Mouse (Mus musculus) intestine, embryonic 15.5 days (tissue): ENCODE results near the gene Surf4. TPM values are rescaled to one million over a fixed set of nuclear protein-coding genes. Genes with fewer than 3 reads are reported as not detected.

Experiments
- ATAC-seq: fragments of 200-750 bp; cut with Nextera tagmentation; 2 replicates; pipeline ENCODE4 v1.8.0; 2017; ENCODE audit warnings: moderate TSS enrichment, moderate library complexity
- H3K27ac ChIP-seq: fragments of 300-500 bp; sonication (generic); 2 replicates; pipeline ENCODE4 v1.5.1; 2015; ENCODE audit warnings: mild to moderate bottlenecking, inconsistent platforms
- H3K27me3 ChIP-seq: fragments of 300-500 bp; sonication (generic); replicated peaks from 2 replicates; pipeline ENCODE4 v1.6.1; 2015; ENCODE audit warnings: inconsistent platforms
- H3K36me3 ChIP-seq: fragments of 300-500 bp; sonication (generic); 2 replicates; pipeline ENCODE4 v1.6.1; 2015; ENCODE audit warnings: inconsistent platforms
- H3K4me1 ChIP-seq: fragments of 300-500 bp; sonication (generic); replicated peaks from 2 replicates; pipeline ENCODE4 v1.6.1; 2015; ENCODE audit warnings: inconsistent platforms
- H3K4me2 ChIP-seq: fragments of 300-500 bp; sonication (generic); replicated peaks from 2 replicates; pipeline ENCODE4 v1.6.1; 2015; ENCODE audit warnings: mild to moderate bottlenecking, inconsistent platforms
- H3K4me3 ChIP-seq: fragments of 300-500 bp; sonication (generic); replicated peaks from 2 replicates; pipeline ENCODE4 v1.5.1; 2015; ENCODE audit warnings: inconsistent platforms
- H3K9ac ChIP-seq: fragments of 300-500 bp; sonication (generic); 2 replicates; pipeline ENCODE4 v1.6.1; 2015; ENCODE audit warnings: inconsistent platforms
- H3K9me3 ChIP-seq: fragments of 300-500 bp; sonication (generic); 2 replicates; pipeline ENCODE4 v1.6.1; 2016; ENCODE audit warnings: inconsistent platforms
- WGBS: fragments of 180-500 bp; shearing (Covaris S2); methylation state at CpG from one replicate; pipeline ENCODE4 v1.1.7; 2015; 5-methylcytosine and 5-hydroxymethylcytosine counted together
- polyA plus RNA-seq: library from polyadenylated mRNA; unstranded; fragments of >200 nt; fragmentation: Nextera tagmentation; extraction: Ambion mirVana; gene quantifications from 2 replicates; pipeline ENCODE4 v1.2.1, GENCODE M21; 2015

Surf4 gene
- polyA plus RNA-seq = 241 and 252 TPM in 2 replicates

- Histone ChIP-seq H3K27ac (peak within 1 kb of the TSS; percentile 94), H3K4me2 (peak within 1 kb of the TSS; percentile 72), H3K4me3 (peak within 1 kb of the TSS; percentile 81), H3K4me1 (peaks cover 19% of the 10 kb centered on the region), H3K9ac (peak within 1 kb of the TSS; percentile 93), H3K36me3 (peaks cover 15% of the 10 kb centered on the region), H3K27me3 (no peaks in the 10 kb centered on the region), H3K9me3 (no peaks in the 10 kb centered on the region)
- ATAC-seq = peak; percentile 96
- under 1% methylated on average over 62 of the region's 70 CpGs for WGBS
Observed at GRCm38 (mm10) chr2:26933304-26934055, at the start of gene Surf4, which contains the start of gene Stkld1. Gene Surf4 (minus strand): TSS chr2:26933928. Gene Stkld1 (plus strand): TSS chr2:26934047.

- Histone ChIP-seq H3K4me2 (no peak overlapping the region), H3K36me3 (no peaks in the 10 kb centered on the region), H3K4me3 (no peak overlapping the region), H3K27me3 (no peaks in the 10 kb centered on the region), H3K4me1 (no peaks in the 10 kb centered on the region), H3K9ac (no peak overlapping the region), H3K9me3 (no peaks in the 10 kb centered on the region), H3K27ac (no peak overlapping the region)
- no peak for ATAC-seq
- 65% methylated on average over 1 of the region's 1 CpGs for WGBS
Observed at GRCm38 (mm10) chr2:26980361-26980760, 46.6 kb upstream of the Surf4 start.

GRCm38 (mm10) chr2:26973960-26974359 is 40.2 kb upstream of the Surf4 start:
- Histone ChIP-seq H3K27me3 (no peaks in the 10 kb centered on the region), H3K4me1 (0 out of 2 replicates have a peak, but pooled peaks cover 7% of the 10 kb centered on the region)

GRCm38 (mm10) chr2:26973116-26973515 is 39.4 kb upstream of the Surf4 start, which contains the start of gene Adamts13:
Gene Adamts13 (plus strand): TSS chr2:26973416.
- H3K4me3 ChIP-seq = no peak within 1 kb of the TSS
- no peaks in the 10 kb centered on the region for H3K9me3 ChIP-seq
- whole genome bisulfite sequencing = 42% methylated on average over 3 of the region's 3 CpGs
- H3K4me2 ChIP-seq = no peak within 1 kb of the TSS
- no peaks in the 10 kb centered on the region for H3K36me3 ChIP-seq
- 0 out of 2 replicates have a peak, but pooled peaks cover 7% of the 10 kb centered on the region for H3K4me1 ChIP-seq
- no peak for ATAC-seq
- H3K27ac ChIP-seq = peak within 1 kb of the TSS; percentile 13; the same call in 1 of the 2 replicates
- no peak within 1 kb of the TSS for H3K9ac ChIP-seq
- no peaks in the 10 kb centered on the region for H3K27me3 ChIP-seq

More at GRCm38 (mm10) chr2:26973960-26974359, 40.2 kb upstream of the Surf4 start:
- Histone ChIP-seq H3K27ac (no peak overlapping the region), H3K9me3 (no peaks in the 10 kb centered on the region), H3K4me3 (no peak overlapping the region), H3K4me2 (no peak overlapping the region), H3K9ac (no peak overlapping the region), H3K36me3 (no peaks in the 10 kb centered on the region)
- WGBS = 30% methylated on average over 4 of the region's 4 CpGs
- ATAC-seq = no peak

GRCm38 (mm10) chr2:26967262-26967661 is 33.5 kb upstream of the Surf4 start:
- Histone ChIP-seq H3K4me2 (no peak overlapping the region), H3K27ac (no peak overlapping the region), H3K36me3 (no peaks in the 10 kb centered on the region), H3K9ac (no peak overlapping the region), H3K9me3 (no peaks in the 10 kb centered on the region), H3K4me3 (no peak overlapping the region), H3K4me1 (peaks cover 12% of the 10 kb centered on the region), H3K27me3 (no peaks in the 10 kb centered on the region)
- no peak for ATAC-seq
- 75% methylated on average over 2 of the region's 2 CpGs for WGBS

GRCm38 (mm10) chr2:26964724-26965370 is 31.1 kb upstream of the Surf4 start:
- peak overlapping the region; percentile 79 for H3K4me2 ChIP-seq
- peaks cover 14% of the 10 kb centered on the region for H3K4me1 ChIP-seq
- H3K9me3 ChIP-seq = no peaks in the 10 kb centered on the region
- WGBS = 17% methylated on average over 14 of the region's 14 CpGs
- peak overlapping the region; percentile 89 for H3K9ac ChIP-seq
- no peaks in the 10 kb centered on the region for H3K27me3 ChIP-seq
- peak; percentile 46 for ATAC-seq
- peak overlapping the region; percentile 100 for H3K27ac ChIP-seq
- H3K4me3 ChIP-seq = peak overlapping the region; percentile 82
- H3K36me3 ChIP-seq = peaks cover 9% of the 10 kb centered on the region

GRCm38 (mm10) chr2:26963923-26964723 is 30.4 kb upstream of the Surf4 start, which contains the start of gene Rexo4:
Gene Rexo4 (minus strand): TSS chr2:26964386.
- Histone ChIP-seq H3K4me2 (peak within 1 kb of the TSS; percentile 79), H3K4me1 (peaks cover 14% of the 10 kb centered on the region), H3K27me3 (no peaks in the 10 kb centered on the region), H3K27ac (peak within 1 kb of the TSS; percentile 100), H3K9me3 (no peaks in the 10 kb centered on the region), H3K36me3 (peaks cover 12% of the 10 kb centered on the region), H3K4me3 (peak within 1 kb of the TSS; percentile 82), H3K9ac (peak within 1 kb of the TSS; percentile 89)
- WGBS = under 1% methylated on average over 50 of the region's 50 CpGs
- peak; percentile 95 for ATAC-seq

GRCm38 (mm10) chr2:26960756-26961155 is 27.0 kb upstream of the Surf4 start:
- H3K27me3 ChIP-seq = no peaks in the 10 kb centered on the region
- no peak overlapping the region for H3K4me3 ChIP-seq
- H3K27ac ChIP-seq = no peak overlapping the region
- no peak overlapping the region for H3K9ac ChIP-seq
- H3K36me3 ChIP-seq = peaks cover 30% of the 10 kb centered on the region
- H3K9me3 ChIP-seq = no peaks in the 10 kb centered on the region
- ATAC-seq = no peak
- H3K4me1 ChIP-seq = peaks cover 14% of the 10 kb centered on the region
- WGBS = 73% methylated on average over 4 of the region's 4 CpGs
- no peak overlapping the region for H3K4me2 ChIP-seq

- 61% methylated on average over 2 of the region's 2 CpGs for WGBS
- Histone ChIP-seq H3K4me1 (0 out of 2 replicates have a peak, but pooled peaks cover 2% of the 10 kb centered on the region), H3K36me3 (peaks cover 53% of the 10 kb centered on the region), H3K27ac (peak overlapping the region; percentile 52), H3K9me3 (no peaks in the 10 kb centered on the region), H3K27me3 (no peaks in the 10 kb centered on the region), H3K9ac (no peak overlapping the region), H3K4me2 (no peak overlapping the region; the same call in 1 of the 2 replicates), H3K4me3 (no peak overlapping the region)
- peak; percentile 18 for ATAC-seq
Observed at GRCm38 (mm10) chr2:26957488-26957859, 23.7 kb upstream of the Surf4 start.

- H3K9ac ChIP-seq = no peak overlapping the region
- no peak overlapping the region for H3K4me3 ChIP-seq
- no peak overlapping the region; the same call in 1 of the 2 replicates for H3K4me2 ChIP-seq
- H3K27me3 ChIP-seq = no peaks in the 10 kb centered on the region
- no peaks in the 10 kb centered on the region for H3K9me3 ChIP-seq
- peak; percentile 95 for ATAC-seq
- H3K4me1 ChIP-seq = 0 out of 2 replicates have a peak, but pooled peaks cover 2% of the 10 kb centered on the region
- peaks cover 54% of the 10 kb centered on the region for H3K36me3 ChIP-seq
- WGBS = 75% methylated on average over 12 of the region's 12 CpGs
- H3K27ac ChIP-seq = peak overlapping the region; percentile 52
Observed at GRCm38 (mm10) chr2:26956811-26957487, 23.2 kb upstream of the Surf4 start.

GRCm38 (mm10) chr2:26954735-26955395 is 21.1 kb upstream of the Surf4 start:
- H3K36me3 ChIP-seq = peaks cover 48% of the 10 kb centered on the region
- no peaks in the 10 kb centered on the region for H3K4me1 ChIP-seq
- no peak for ATAC-seq
- no peak overlapping the region for H3K4me2 ChIP-seq
- H3K4me3 ChIP-seq = no peak overlapping the region
- no peak overlapping the region for H3K9ac ChIP-seq
- H3K27me3 ChIP-seq = no peaks in the 10 kb centered on the region
- H3K9me3 ChIP-seq = no peaks in the 10 kb centered on the region
- no peak overlapping the region for H3K27ac ChIP-seq
- 93% methylated on average over 2 of the region's 2 CpGs for WGBS
